Mouse (Mus musculus) hindbrain, embryonic 16.5 days (tissue): Measurements from ENCODE around the gene Adcy4. TPM values are rescaled to one million over a fixed set of nuclear protein-coding genes. Genes with fewer than 3 reads are reported as not detected.
A peak's percentile ranks its signal among the peaks of the same experiment; 100 is the strongest.
"Not testable (repeated sequence)": the region's sequence is repeated elsewhere in the genome, so short reads cannot be mapped to it uniquely, and the experiment has no call there.

Source experiments
- ATAC-seq: fragments of 200-750 bp; cut with Nextera tagmentation; 2 replicates; pipeline ENCODE4 v1.8.0; 2017; ENCODE audit warnings: moderate TSS enrichment, moderate library complexity
- H3K27ac ChIP-seq: fragments of 300-500 bp; sonication (generic); 2 replicates; pipeline ENCODE4 v1.5.1; 2014; ENCODE audit warnings: low read depth, mild to moderate bottlenecking, control low read depth, low read length, moderate library complexity
- H3K27me3 ChIP-seq: fragments of 300-500 bp; sonication (generic); replicated peaks from 2 replicates; pipeline ENCODE4 v1.6.1; 2014; ENCODE audit warnings: low read length; ENCODE audit not compliant: control insufficient read depth, insufficient read depth
- H3K36me3 ChIP-seq: fragments of 300-500 bp; sonication (generic); 2 replicates; pipeline ENCODE4 v1.6.1; 2014; ENCODE audit warnings: mild to moderate bottlenecking, low read length, moderate library complexity, mixed read lengths; ENCODE audit not compliant: control insufficient read depth, insufficient read depth
- H3K4me1 ChIP-seq: fragments of 300-500 bp; sonication (generic); 2 replicates; pipeline ENCODE4 v1.6.1; 2014; ENCODE audit warnings: low read depth, low read length; ENCODE audit not compliant: control insufficient read depth, insufficient read depth
- H3K4me2 ChIP-seq: fragments of 300-500 bp; sonication (generic); 2 replicates; pipeline ENCODE4 v1.6.1; 2014; ENCODE audit warnings: mild to moderate bottlenecking, low read length, control low read depth, moderate library complexity
- H3K4me3 ChIP-seq: fragments of 300-500 bp; sonication (generic); 2 replicates; pipeline ENCODE4 v1.5.1; 2014; ENCODE audit warnings: mild to moderate bottlenecking, low read length, control low read depth, moderate library complexity
- H3K9ac ChIP-seq: fragments of 300-500 bp; sonication (generic); 2 replicates; pipeline ENCODE4 v1.6.1; 2014; ENCODE audit warnings: low read depth, mild to moderate bottlenecking, control low read depth, low read length, moderate library complexity
- H3K9me3 ChIP-seq: fragments of 300-500 bp; sonication (generic); 2 replicates; pipeline ENCODE4 v1.6.1; 2014; ENCODE audit warnings: mild to moderate bottlenecking, low read length, moderate library complexity; ENCODE audit not compliant: control insufficient read depth
- WGBS: fragments of 180-500 bp; shearing (Covaris S2); extraction: QIAGEN DNeasy Blood & Tissue Kit; methylation state at CpG from one replicate; pipeline ENCODE4 v1.1.7; 2014; 5-methylcytosine and 5-hydroxymethylcytosine counted together
- polyA plus RNA-seq: library from polyadenylated mRNA; unstranded; fragments of >200 nt; fragmentation: Nextera tagmentation; extraction: Ambion mirVana; gene quantifications from 2 replicates; pipeline ENCODE4 v1.2.1, GENCODE M21; 2015

Gene Adcy4
- polyA plus RNA-seq, 1 experiment from 2014 or later: 3.5 TPM

- Histone ChIP-seq H3K4me2 (peak overlapping the region; percentile 84), H3K27ac (no peak overlapping the region; the same call in 1 of the 2 replicates), H3K9ac (peak overlapping the region; percentile 70), H3K4me1 (peaks cover 8% of the 10 kb centered on the region), H3K27me3 (peaks cover 23% of the 10 kb centered on the region), H3K36me3 (no peaks in the 10 kb centered on the region), H3K4me3 (peak overlapping the region; percentile 46), H3K9me3 (no peaks in the 10 kb centered on the region)
- ATAC-seq: peak; percentile 71
- 11% methylated on average over 52 of the region's 52 CpGs for WGBS
Observed at GRCm38 (mm10) chr14:55767519-55768414, 16.1 kb downstream of the Adcy4 start.

DNA sequence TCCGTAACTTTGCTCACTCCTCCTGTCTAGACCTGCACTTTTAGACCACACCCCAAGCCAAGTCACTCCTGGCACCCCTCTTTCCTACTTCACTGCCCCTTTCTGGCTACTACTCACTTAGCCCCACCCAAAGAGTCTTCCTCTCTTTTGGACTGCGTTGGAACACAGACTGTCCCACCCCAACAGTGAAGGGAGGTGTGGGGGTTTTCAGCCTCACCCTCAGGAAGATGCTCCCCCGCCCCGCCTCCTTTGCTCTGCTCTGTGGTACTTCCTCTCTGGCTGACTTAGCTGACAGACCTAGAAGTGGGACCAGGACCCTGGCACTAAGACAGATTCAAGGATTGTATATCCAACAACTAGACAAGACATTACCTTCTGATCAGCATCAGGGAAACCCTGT lies 18.2 kb downstream of the Adcy4 start, which contains the start of gene Ltb4r1:
Gene Ltb4r1 (plus strand): TSS at position 267 of the 400 bp plus-strand sequence.
- peaks cover 31% of the 10 kb centered on the region for H3K27me3 ChIP-seq
- 76% methylated on average over 4 of the region's 4 CpGs for WGBS

GRCm38 (mm10) chr14:55763166-55763565 lies 20.7 kb downstream of the Adcy4 start:
- ATAC-seq: no peak
- Histone ChIP-seq H3K4me3 (no peak overlapping the region), H3K27ac (no peak overlapping the region), H3K36me3 (no peaks in the 10 kb centered on the region), H3K4me2 (peak overlapping the region; percentile 81; the same call in 1 of the 2 replicates), H3K4me1 (peaks cover 14% of the 10 kb centered on the region), H3K9ac (no peak overlapping the region), H3K9me3 (no peaks in the 10 kb centered on the region), H3K27me3 (peaks cover 29% of the 10 kb centered on the region)
- WGBS: 53% methylated on average over 7 of the region's 7 CpGs

More for the DNA sequence above, 18.2 kb downstream of the Adcy4 start, which contains the start of gene Ltb4r1:
- H3K9me3 ChIP-seq: no peaks in the 10 kb centered on the region
- no peak within 1 kb of the TSS for H3K4me2 ChIP-seq
- H3K4me3 ChIP-seq: no peak within 1 kb of the TSS
- no peak within 1 kb of the TSS for H3K27ac ChIP-seq
- no peak for ATAC-seq
- no peak within 1 kb of the TSS for H3K9ac ChIP-seq
- no peaks in the 10 kb centered on the region for H3K36me3 ChIP-seq
- peaks cover 14% of the 10 kb centered on the region for H3K4me1 ChIP-seq

- peak overlapping the region; percentile 81 for H3K4me2 ChIP-seq
- H3K27ac ChIP-seq: peak overlapping the region; percentile 37
- no peaks in the 10 kb centered on the region for H3K9me3 ChIP-seq
- H3K36me3 ChIP-seq: no peaks in the 10 kb centered on the region
- peaks cover 27% of the 10 kb centered on the region for H3K27me3 ChIP-seq
- 0% methylated on average over 77 of the region's 77 CpGs for WGBS
- H3K4me3 ChIP-seq: peak overlapping the region; percentile 51
- peak; percentile 74 for ATAC-seq
- H3K9ac ChIP-seq: peak overlapping the region; percentile 75
- H3K4me1 ChIP-seq: peaks cover 6% of the 10 kb centered on the region
Observed at GRCm38 (mm10) chr14:55762001-55762821, 21.7 kb downstream of the Adcy4 start.

DNA sequence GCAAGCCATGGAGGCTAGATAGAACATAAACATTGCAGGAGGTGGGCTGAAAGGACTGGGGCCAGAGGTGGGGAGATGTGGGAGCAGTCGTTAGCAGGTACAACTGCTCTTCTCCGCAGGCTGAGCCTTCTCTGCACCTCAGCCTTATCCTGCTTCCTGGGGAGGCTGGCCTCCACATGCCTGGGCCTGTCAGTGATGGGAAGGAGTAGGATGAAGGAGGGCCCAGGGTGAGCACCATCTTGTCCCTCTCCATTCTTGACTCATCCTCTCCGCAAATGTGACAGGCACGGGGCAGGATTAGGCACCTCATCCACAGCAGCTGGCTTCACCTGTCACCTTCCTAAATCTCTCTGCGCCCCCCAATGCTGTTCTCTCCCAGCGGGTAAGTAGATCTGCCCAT lies 22.7 kb downstream of the Adcy4 start, which contains the start of gene Ltb4r2:
Gene Ltb4r2 (plus strand): TSS at position 266 of the 400 bp plus-strand sequence.
- H3K27me3 ChIP-seq: peaks cover 20% of the 10 kb centered on the region
- peak within 1 kb of the TSS; percentile 75 for H3K9ac ChIP-seq
- ATAC-seq: no peak
- peak within 1 kb of the TSS; percentile 81 for H3K4me2 ChIP-seq
- no peaks in the 10 kb centered on the region for H3K9me3 ChIP-seq
- peaks cover 6% of the 10 kb centered on the region for H3K4me1 ChIP-seq
- WGBS: 80% methylated on average over 6 of the region's 6 CpGs
- H3K27ac ChIP-seq: peak within 1 kb of the TSS; percentile 37
- H3K36me3 ChIP-seq: no peaks in the 10 kb centered on the region
- peak within 1 kb of the TSS; percentile 51 for H3K4me3 ChIP-seq

DNA sequence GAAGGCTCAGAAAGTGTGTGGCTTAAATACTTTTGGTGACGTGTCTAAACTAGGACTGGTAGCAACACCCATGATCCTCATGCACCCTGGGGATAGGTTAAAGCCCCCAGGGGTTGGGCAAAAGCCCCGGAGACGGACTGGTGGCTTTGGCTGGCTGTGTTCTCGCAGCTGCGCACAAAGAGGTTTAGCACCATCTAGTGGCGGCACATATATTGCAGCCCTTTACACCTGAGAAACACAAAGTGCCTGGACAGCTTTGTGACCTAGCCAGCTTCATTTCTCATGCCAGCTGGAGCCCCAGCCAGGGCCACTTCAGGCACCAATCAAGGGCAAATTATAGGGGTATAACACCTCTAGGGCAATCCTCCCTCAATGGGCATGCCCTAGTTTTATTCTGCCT lies 23.7 kb downstream of the Adcy4 start:
- not testable (repeated sequence) for H3K9me3 ChIP-seq, H3K4me1 ChIP-seq, H3K9ac ChIP-seq, H3K4me3 ChIP-seq, H3K27ac ChIP-seq, ATAC-seq, H3K36me3 ChIP-seq
- Histone ChIP-seq H3K27me3 (peaks cover 14% of the 10 kb centered on the region), H3K4me2 (peak overlapping the region; percentile 36)
- 7% methylated on average over 5 of the region's 6 CpGs for WGBS

- peaks cover 8% of the 10 kb centered on the region for H3K27me3 ChIP-seq
- no peak within 1 kb of the TSS for H3K4me3 ChIP-seq
- H3K9me3 ChIP-seq: no peaks in the 10 kb centered on the region
- ATAC-seq: no peak
- peaks cover 15% of the 10 kb centered on the region for H3K36me3 ChIP-seq
- WGBS: 19% methylated on average over 8 of the region's 8 CpGs
- H3K4me1 ChIP-seq: peaks cover 6% of the 10 kb centered on the region
- H3K27ac ChIP-seq: no peak within 1 kb of the TSS
- H3K4me2 ChIP-seq: peak within 1 kb of the TSS; percentile 33
- no peak within 1 kb of the TSS for H3K9ac ChIP-seq
Observed at GRCm38 (mm10) chr14:55758363-55758784, 25.5 kb downstream of the Adcy4 start, which contains the start of gene Cideb. Gene Cideb (minus strand): TSS chr14:55758458.

DNA sequence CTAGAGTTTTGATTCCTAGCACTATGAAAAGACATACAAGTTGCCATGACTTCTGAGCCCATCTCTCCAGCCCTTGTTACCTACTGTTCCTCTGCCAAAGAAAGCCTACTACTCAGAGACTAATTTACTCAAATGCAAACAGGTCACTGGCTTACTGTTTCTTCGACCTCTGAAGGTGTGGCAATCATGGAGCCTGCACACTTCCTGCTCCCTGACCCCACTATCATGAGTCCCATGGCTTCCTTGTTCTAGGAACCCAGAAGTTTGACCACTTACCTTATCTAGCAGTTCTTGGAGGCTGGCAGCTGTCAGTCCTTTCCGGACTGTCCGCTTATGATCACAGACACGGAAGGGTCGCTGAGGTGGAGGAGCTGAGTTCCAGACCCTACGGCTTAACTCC lies 26.3 kb downstream of the Adcy4 start:
- Histone ChIP-seq H3K4me2 (no peak overlapping the region), H3K36me3 (peaks cover 22% of the 10 kb centered on the region), H3K9me3 (no peaks in the 10 kb centered on the region), H3K4me1 (peaks cover 4% of the 10 kb centered on the region; the same call in 1 of the 2 replicates), H3K4me3 (no peak overlapping the region), H3K27ac (no peak overlapping the region), H3K9ac (no peak overlapping the region), H3K27me3 (peaks cover 8% of the 10 kb centered on the region)
- WGBS: 93% methylated on average over 6 of the region's 6 CpGs
- no peak for ATAC-seq
